Mouse (Mus musculus) neural tube, embryonic 11.5 days (tissue): Measurements from ENCODE around the gene Frat1. TPM values are rescaled to one million over a fixed set of nuclear protein-coding genes. Genes with fewer than 3 reads are reported as not detected.

ENCODE experiments used
- ATAC-seq: fragments of 200-750 bp; cut with Nextera tagmentation; 2 replicates; pipeline ENCODE4 v1.8.0; 2017; ENCODE audit warnings: moderate number of reproducible peaks, mild to moderate bottlenecking, moderate TSS enrichment, moderate library complexity; ENCODE audit not compliant: insufficient read depth, low FRiP score, low TSS enrichment
- DNase-seq: peaks from one replicate; pipeline ENCODE4 v3.0.0-alpha.2; 2015; ENCODE audit warnings: low spot score
- H3K27ac ChIP-seq: fragments of 300-500 bp; sonication (generic); 2 replicates; pipeline ENCODE4 v1.5.1; 2014; ENCODE audit warnings: low read depth, mild to moderate bottlenecking, low read length
- H3K27me3 ChIP-seq: fragments of 300-500 bp; sonication (generic); 2 replicates; pipeline ENCODE4 v1.6.1; 2014; ENCODE audit warnings: mild to moderate bottlenecking, low read length, mixed read lengths; ENCODE audit not compliant: control insufficient read depth, insufficient read depth
- H3K36me3 ChIP-seq: fragments of 300-500 bp; sonication (generic); 2 replicates; pipeline ENCODE4 v1.6.1; 2014; ENCODE audit warnings: mild to moderate bottlenecking, low read length, moderate library complexity, mixed read lengths; ENCODE audit not compliant: control insufficient read depth, insufficient read depth
- H3K4me1 ChIP-seq: fragments of 300-500 bp; sonication (generic); 2 replicates; pipeline ENCODE4 v1.6.1; 2014; ENCODE audit warnings: low read length, mixed read lengths; ENCODE audit not compliant: control insufficient read depth, insufficient read depth
- H3K4me2 ChIP-seq: fragments of 300-500 bp; sonication (generic); 2 replicates; pipeline ENCODE4 v1.6.1; 2014; ENCODE audit warnings: low read depth, mild to moderate bottlenecking, moderate library complexity
- H3K4me3 ChIP-seq: fragments of 300-500 bp; sonication (generic); 2 replicates; pipeline ENCODE4 v1.5.1; 2014; ENCODE audit warnings: low read depth, low read length
- H3K9ac ChIP-seq: fragments of 300-500 bp; sonication (generic); 2 replicates; pipeline ENCODE4 v1.6.1; 2014; ENCODE audit warnings: mild to moderate bottlenecking, low read length
- H3K9me3 ChIP-seq: fragments of 300-500 bp; sonication (generic); 2 replicates; pipeline ENCODE4 v1.6.1; 2016; ENCODE audit warnings: low read length; ENCODE audit not compliant: control insufficient read depth
- WGBS: fragments of 180-500 bp; shearing (Covaris S2); extraction: QIAGEN DNeasy Blood & Tissue Kit; methylation state at CpG from one replicate; pipeline ENCODE4 v1.1.7; 2014; 5-methylcytosine and 5-hydroxymethylcytosine counted together
- polyA plus RNA-seq: library from polyadenylated mRNA; unstranded; fragments of >200 nt; fragmentation: Nextera tagmentation; extraction: Ambion mirVana; gene quantifications from 2 replicates; pipeline ENCODE4 v1.2.1, GENCODE M21; 2014

The Frat1 gene
- polyA plus RNA-seq, 1 experiment from 2014 or later, result 8.6 TPM

DNA sequence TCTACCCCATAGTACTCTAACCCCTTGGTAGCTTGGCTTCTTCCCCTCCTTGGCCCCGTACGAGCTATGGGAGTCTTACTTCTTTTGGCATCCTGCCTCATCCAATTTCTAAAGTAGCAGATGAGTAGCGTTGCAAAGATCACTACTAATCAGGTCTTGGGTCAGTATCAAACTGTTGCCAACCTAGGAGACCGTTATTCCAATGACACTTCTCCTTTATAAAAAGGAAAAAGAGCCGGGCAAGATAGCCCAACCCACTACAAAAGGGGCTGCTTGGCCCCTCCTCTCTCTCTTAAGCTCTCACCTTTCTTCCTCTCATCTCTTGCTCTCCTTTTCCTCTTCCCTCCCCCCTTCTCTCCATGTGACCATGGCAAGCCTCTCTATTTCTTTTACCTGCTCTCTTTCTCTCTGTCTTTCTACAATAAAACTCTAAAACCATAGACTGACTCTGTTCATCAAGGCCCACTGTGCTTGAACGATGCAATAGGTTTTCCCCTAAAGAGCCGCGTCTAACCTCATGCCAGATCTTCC is 21.6 kb upstream of the Frat1 start:
- no peaks in the 10 kb centered on the region for H3K27me3 ChIP-seq
- H3K4me2 ChIP-seq, result no peak overlapping the region
- ATAC-seq (no peak), DNase-seq (no peak)
- WGBS, result 83% methylated on average over 8 of the region's 8 CpGs
- no peak overlapping the region for H3K27ac ChIP-seq
- H3K4me3 ChIP-seq, result no peak overlapping the region
- no peaks in the 10 kb centered on the region for H3K9me3 ChIP-seq
- H3K4me1 ChIP-seq, result no peaks in the 10 kb centered on the region
- H3K9ac ChIP-seq, result no peak overlapping the region
- H3K36me3 ChIP-seq, result no peaks in the 10 kb centered on the region

DNA sequence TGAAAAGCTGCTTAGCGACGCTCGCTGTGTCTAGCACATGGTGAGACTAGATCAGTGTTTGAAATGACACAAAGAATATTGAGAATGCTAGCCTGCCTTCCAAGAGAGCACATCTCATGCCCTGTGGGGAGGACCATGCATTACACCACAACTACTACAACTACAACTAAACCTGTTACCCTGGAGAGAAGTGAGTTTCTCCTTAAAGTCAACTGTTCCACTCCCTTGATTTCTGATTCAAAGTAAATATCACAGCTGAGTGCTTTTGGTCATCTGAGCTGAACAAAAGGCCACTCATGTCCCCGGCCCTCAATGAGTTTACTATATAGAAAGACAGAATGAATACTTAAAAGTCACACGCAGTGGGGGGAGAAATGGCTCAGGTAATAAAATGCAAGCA is 19.7 kb upstream of the Frat1 start:
- no peaks in the 10 kb centered on the region for H3K4me1 ChIP-seq
- H3K9me3 ChIP-seq, result no peaks in the 10 kb centered on the region
- ATAC-seq (no peak), DNase-seq (no peak)
- no peak overlapping the region for H3K9ac ChIP-seq
- WGBS, result 86% methylated on average over 5 of the region's 5 CpGs
- H3K36me3 ChIP-seq, result no peaks in the 10 kb centered on the region
- H3K4me3 ChIP-seq, result no peak overlapping the region
- no peak overlapping the region for H3K27ac ChIP-seq
- H3K27me3 ChIP-seq, result no peaks in the 10 kb centered on the region
- no peak overlapping the region for H3K4me2 ChIP-seq

DNA sequence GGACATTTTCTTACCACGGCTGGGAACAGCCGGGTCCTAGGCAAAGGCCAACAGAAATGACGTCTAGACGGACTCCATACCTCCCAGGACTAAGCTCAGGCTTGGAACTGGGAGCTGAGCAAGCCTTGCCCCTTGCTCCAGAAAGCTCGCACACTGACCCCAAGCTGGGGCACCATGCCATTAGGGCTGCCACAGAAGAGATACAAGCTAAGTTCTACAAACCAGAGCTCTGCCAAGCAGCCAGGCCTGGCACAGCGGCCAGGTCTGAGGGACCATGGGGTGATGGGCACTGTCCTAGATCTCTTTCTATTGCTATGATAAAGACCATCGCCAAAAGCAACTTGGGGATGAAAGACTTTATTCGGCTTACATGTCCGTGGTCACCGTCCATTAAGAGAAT is 17.2 kb upstream of the Frat1 start:
- Histone ChIP-seq H3K9me3 (no peaks in the 10 kb centered on the region), H3K27me3 (no peaks in the 10 kb centered on the region), H3K4me2 (no peak overlapping the region), H3K4me1 (no peaks in the 10 kb centered on the region), H3K9ac (no peak overlapping the region), H3K27ac (no peak overlapping the region), H3K36me3 (no peaks in the 10 kb centered on the region), H3K4me3 (no peak overlapping the region)
- DNase-seq (no peak), ATAC-seq (no peak)
- whole genome bisulfite sequencing, result 90% methylated on average over 10 of the region's 10 CpGs

DNA sequence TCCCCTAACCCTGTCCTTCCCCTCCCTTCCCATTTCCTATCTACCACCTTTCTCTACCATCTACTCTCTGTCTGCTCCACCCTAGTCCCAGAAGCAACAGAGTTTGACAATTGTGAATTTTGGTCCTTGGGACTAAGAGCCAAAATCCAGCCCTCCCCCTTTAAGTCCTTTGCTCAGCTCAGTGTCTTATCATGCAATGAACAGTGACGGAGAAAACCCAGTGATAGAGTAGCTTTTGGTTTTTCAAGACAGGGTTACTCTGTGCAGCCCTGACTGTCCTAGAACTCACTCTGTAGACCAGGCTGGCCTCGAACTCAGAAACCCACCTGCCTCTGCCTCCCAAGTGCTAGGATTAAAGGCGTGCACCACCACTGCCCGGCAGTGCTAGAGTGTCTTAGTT is 16.4 kb upstream of the Frat1 start:
- no peaks in the 10 kb centered on the region for H3K27me3 ChIP-seq
- H3K27ac ChIP-seq, result no peak overlapping the region
- H3K36me3 ChIP-seq, result no peaks in the 10 kb centered on the region
- no peaks in the 10 kb centered on the region for H3K9me3 ChIP-seq
- no peaks in the 10 kb centered on the region for H3K4me1 ChIP-seq
- H3K9ac ChIP-seq, result no peak overlapping the region
- no peak overlapping the region for H3K4me2 ChIP-seq
- no peak overlapping the region for H3K4me3 ChIP-seq
- no peak for DNase-seq
- ATAC-seq, result no peak
- WGBS, result 89% methylated on average over 4 of the region's 4 CpGs

DNA sequence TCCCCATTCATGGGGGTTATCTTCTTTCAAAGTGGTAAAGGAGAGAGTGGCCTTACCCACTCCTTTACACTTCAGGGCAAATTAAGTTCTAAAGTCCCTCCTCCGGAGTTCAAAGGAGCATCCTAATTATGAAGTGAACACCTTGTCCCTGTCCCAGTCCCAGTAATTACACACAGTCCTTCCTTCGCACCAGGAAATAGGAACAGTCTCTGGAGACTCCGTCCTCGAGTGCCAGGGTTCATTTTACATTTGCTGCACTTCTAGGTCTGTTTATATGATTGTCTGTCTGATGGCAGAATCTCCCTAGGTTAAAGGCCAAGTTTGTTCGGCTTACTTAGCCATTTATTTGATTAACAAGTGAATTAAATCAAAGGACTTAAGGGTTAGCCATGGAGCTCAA is 13.4 kb upstream of the Frat1 start:
- Histone ChIP-seq H3K4me2 (no peak overlapping the region), H3K9ac (no peak overlapping the region), H3K27ac (no peak overlapping the region), H3K4me1 (no peaks in the 10 kb centered on the region), H3K36me3 (no peaks in the 10 kb centered on the region), H3K27me3 (no peaks in the 10 kb centered on the region), H3K9me3 (no peaks in the 10 kb centered on the region), H3K4me3 (no peak overlapping the region)
- no peak for ATAC-seq
- DNase-seq, result no peak
- 82% methylated on average over 5 of the region's 5 CpGs for WGBS

DNA sequence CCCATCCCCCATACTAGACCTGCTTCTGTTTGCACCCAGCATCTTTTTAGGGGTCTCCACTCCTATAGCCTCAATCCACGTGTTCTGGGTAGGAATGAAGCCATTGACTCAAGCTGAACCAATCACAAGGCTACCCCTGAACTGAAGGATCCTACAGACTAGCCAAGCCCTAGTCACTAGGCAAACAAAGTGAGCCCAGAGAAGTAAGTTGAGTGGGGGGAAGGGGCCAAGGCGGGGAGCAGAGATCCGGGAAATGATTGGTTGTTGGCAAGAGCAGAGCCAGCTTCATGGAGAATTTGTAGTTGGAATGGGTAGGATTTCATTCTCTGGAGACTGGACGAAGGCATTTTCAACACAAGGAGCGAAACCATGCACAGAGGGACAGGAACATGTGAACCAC is 12.9 kb upstream of the Frat1 start:
- ATAC-seq (no peak), DNase-seq (no peak)
- Histone ChIP-seq H3K27ac (no peak overlapping the region), H3K27me3 (no peaks in the 10 kb centered on the region), H3K9ac (no peak overlapping the region), H3K9me3 (no peaks in the 10 kb centered on the region), H3K4me3 (no peak overlapping the region), H3K4me1 (no peaks in the 10 kb centered on the region), H3K4me2 (no peak overlapping the region), H3K36me3 (no peaks in the 10 kb centered on the region)
- 67% methylated on average over 5 of the region's 5 CpGs for WGBS

DNA sequence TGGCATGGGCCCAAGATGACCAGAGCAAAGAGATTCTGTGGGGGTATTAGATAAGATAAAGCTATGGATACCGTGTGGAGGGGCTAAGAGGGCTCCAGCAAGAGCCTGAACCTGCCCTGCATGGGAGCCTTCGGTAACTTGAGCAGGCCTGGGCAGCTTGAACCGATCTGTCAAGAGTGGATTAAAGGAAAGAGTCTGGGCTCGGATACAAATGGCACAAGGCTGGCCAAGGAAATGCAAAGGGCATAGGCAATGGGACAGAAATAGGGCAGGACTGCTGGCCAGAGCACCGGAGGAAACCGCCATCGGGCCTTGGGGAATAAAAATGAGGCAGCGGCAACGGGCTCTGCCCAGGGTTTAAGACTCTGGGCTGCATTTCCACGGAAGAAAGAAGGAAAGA is 12.4 kb upstream of the Frat1 start:
- Histone ChIP-seq H3K27ac (no peak overlapping the region), H3K36me3 (no peaks in the 10 kb centered on the region), H3K4me2 (no peak overlapping the region), H3K9ac (no peak overlapping the region), H3K4me3 (no peak overlapping the region), H3K27me3 (no peaks in the 10 kb centered on the region), H3K4me1 (no peaks in the 10 kb centered on the region), H3K9me3 (no peaks in the 10 kb centered on the region)
- no peak for DNase-seq
- 71% methylated on average over 10 of the region's 10 CpGs for WGBS
- no peak for ATAC-seq

DNA sequence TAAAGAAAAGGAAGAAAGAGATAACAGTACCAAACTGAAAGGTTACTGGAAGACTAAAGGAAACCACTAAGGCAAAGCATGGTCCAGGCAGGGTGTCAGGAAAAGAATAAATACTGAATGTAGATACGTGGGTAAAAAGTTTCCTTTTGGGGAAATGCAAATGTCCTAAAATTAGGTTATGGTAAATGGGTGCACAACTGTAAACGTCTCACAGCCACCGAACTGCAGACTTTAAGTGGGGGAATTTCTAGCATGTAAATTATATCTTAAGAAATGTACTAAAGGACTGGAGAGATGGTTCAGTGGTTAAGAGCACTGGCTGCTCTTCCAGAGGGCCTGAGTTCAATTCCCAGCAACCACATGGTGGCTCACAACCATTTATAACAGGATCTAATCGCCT is 11.0 kb upstream of the Frat1 start:
- no peak overlapping the region for H3K4me3 ChIP-seq
- ATAC-seq (no peak), DNase-seq (no peak)
- WGBS, result 83% methylated on average over 4 of the region's 4 CpGs
- H3K27ac ChIP-seq, result no peak overlapping the region
- no peaks in the 10 kb centered on the region for H3K36me3 ChIP-seq
- H3K9me3 ChIP-seq, result no peaks in the 10 kb centered on the region
- H3K27me3 ChIP-seq, result no peaks in the 10 kb centered on the region
- no peaks in the 10 kb centered on the region for H3K4me1 ChIP-seq
- no peak overlapping the region for H3K9ac ChIP-seq
- H3K4me2 ChIP-seq, result no peak overlapping the region

DNA sequence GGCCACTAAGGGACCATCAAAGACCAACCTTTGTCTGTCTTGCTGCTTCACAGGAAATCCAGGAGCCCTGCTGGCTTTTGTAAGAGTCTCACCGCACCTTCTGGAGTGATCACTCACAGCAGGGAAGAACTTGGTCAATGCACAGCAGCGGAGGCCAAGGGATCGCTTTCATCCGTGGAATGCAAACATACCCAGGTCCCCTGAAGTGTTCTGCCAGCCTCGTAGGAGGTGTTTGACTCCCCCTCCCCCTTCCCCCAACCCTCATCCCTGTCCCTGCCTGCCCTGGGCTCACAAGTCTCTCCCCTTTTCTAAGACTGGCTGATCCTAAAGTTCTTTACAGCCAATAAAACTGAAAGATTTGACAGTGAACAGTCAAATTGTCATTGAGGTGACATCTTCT is 8.3 kb upstream of the Frat1 start:
- 5% methylated on average over 5 of the region's 5 CpGs for whole genome bisulfite sequencing
- Histone ChIP-seq H3K27ac (no peak overlapping the region), H3K36me3 (no peaks in the 10 kb centered on the region), H3K9me3 (no peaks in the 10 kb centered on the region), H3K4me2 (no peak overlapping the region), H3K4me3 (no peak overlapping the region), H3K27me3 (no peaks in the 10 kb centered on the region), H3K4me1 (no peaks in the 10 kb centered on the region), H3K9ac (no peak overlapping the region)
- DNase-seq, result no peak
- ATAC-seq, result no peak
